Mouse (Mus musculus): ENCODE measurements around the gene Wnt7b.

Wnt7b gene

DNA sequence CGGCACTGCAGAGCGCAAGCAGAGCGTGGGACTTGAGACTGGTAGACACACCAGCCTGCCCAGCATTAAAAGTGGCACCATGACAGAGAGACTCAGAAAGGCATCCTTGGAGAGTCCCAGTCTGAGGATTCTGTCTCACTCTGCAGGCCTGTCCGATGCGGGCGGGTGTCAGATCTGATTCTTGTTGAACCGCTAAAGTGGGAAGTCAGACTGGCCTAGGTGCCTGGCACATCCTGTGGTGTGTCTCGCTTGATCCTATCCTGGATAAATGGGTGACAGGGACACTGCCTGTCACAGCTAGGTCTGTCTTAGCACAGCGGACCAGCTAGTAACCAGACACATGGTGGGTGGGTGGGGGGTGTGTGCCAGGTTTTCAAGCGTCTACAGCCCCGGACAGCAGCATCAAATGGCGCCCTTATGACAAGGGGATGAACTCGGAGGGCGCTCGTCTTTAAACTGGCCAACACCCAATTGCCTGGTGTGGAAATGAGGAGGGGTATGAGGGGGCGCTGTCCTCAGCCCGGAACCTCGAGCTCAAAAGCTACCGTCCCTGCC is at the start of gene Wnt7b:
Gene Wnt7b, minus strand, starts transcription at position 118 of the 555 bp plus-strand sequence.
- DNase-seq (ENCODE audit: low spot score): no peak

DNA sequence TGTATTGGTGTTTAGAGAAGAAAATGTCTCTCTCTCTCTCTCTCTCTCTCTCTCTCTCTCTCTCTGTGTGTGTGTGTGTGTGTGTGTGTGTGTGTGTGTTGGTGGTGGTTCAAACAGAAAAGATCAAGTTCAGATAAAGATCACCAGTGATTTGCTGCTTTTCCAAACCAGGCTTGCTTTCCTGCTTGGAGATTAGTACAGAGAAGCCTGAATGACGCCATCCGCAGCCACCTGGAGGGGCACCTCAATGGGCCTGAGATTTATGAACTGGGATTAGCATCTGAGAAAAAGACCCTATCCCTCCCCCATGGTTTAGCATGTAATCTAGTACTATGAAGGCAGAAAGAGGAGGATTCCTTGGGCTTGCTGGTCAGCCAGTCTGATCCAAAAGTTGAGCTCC is 49.3 kb upstream of the Wnt7b start:
- no peak for DNase-seq (ENCODE audit: low spot score)

DNA sequence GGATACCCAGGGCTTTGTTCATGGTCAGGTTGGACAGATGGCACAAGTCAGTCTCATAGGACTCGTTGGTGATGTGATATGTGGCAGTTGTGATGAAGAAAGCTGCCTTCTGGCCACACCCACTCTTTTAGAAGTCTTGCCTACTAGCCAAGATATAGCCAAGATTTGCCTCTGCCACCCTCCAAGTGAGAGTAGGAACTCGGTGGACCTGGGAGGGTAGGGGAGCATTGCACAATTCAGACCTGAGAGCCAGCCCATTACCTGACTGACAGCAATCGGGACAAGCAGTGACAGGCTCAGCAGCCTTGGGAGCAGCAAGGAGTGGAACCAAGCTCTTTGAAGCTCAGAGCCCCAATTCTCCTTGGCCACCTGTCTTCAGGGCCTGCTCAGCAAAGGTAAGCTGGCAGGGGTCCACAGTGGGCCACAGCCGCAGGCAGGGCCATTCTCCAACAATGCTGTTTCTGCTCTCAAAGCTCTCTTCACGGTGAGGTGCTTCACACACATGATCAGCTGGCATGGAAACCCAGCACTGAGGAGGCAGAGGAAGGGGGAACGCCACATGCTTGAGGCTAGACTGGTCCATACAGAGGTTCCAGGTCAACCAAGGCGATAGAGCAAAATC is 47.8 kb upstream of the Wnt7b start:
- peak; percentile 71 for DNase-seq (ENCODE audit: low spot score)

DNA sequence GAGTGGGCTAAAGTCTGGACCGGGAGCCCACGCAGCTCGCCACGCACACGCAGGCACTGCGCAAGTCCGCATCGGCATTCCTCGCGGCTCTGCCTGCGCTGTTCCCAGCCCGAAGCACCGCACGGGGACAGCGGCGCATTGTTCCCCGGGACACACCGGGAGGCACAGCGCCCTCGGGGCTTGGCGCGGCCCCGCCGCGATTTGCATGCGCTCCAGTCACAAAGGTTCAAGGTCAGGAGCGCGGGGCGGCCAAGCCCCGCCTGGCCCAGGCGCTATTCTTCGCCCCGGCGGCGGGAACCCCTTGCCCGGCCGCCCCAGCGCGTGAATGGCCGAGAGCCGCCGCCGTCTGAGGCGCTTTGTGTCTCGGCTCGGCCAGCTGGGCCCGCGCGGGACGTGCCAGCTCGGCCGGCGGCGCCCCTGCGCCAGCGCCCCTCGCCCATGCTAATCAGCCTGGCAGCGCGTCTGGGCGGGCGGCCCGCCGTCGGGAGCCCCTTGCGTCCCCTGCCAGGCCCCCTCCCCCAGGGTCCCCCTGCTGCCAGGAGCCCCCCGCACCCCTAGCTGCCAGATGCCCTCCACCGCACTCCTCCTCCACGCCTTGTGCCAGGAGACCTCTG is 43.5 kb upstream of the Wnt7b start:
- peak; percentile 58 for DNase-seq (ENCODE audit: low spot score)

DNA sequence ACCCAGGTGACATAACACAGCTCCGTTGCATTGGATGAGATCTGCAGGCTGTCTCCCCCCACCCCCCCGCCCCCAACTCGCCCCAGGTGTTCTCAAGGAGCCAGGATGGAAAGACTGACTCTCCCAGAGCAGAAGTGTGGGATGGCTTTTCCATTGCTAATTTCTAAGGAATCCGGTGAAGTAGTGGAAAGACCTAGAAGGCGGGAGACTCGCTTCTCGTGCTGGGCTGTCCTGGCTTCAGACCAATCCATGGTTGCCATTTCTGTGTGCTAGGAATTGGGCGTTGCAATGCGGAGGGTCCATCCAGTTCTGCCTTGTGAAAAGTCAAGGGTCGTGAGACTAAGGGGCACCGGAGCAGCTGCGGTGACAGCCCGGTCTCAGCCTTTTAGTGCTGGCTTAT is 39.9 kb upstream of the Wnt7b start:
- no peak for DNase-seq (ENCODE audit: low spot score)

DNA sequence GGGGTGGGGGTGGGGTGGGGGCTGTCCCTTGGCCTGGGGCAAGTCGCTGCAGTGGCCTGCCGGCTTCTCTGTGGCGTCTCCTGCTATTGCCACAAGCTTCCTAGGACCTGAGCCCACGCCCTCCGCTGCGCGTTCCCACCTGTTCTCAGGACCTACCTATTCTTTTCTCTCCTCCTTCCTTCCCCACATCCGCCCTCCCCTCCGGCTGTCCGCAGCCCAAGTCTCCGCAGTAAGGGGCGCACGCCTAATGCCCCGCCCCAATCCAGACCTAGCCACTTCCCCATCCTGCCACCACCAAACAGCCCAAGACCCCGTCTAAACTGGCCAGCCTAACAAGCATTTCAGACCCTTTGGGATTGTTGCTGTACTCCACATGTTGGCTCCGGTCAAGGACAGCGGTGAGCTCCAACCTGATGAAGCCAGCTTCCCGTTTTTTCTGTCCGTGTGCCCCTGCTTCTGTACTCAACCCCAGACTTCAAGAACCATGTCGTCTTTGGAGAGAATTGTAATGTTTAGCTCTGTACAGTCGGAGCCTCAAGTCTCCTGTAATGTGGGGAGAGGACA is 33.3 kb upstream of the Wnt7b start:
- no peak for DNase-seq (ENCODE audit: low spot score)

DNA sequence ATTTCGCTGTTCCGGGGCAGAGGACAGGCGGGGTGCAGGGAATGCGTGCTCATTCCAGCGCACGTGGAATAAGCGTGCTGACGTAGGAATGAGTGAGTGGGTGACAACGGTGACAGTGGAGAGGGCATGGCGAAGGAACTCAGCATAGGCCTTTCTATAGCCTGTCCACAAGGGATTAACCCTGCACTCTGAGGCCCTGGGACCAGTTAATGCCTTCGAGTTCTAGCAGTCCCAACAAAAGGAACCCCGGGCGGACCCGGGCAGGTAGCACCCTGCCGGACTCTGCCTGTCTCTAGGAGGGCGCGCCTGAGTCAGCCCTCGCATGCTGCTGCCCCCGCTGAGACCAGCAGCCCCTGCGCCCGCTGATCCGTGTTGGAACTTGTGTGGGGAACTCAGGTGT is 32.8 kb upstream of the Wnt7b start:
- peak; percentile 83 for DNase-seq (ENCODE audit: low spot score)

DNA sequence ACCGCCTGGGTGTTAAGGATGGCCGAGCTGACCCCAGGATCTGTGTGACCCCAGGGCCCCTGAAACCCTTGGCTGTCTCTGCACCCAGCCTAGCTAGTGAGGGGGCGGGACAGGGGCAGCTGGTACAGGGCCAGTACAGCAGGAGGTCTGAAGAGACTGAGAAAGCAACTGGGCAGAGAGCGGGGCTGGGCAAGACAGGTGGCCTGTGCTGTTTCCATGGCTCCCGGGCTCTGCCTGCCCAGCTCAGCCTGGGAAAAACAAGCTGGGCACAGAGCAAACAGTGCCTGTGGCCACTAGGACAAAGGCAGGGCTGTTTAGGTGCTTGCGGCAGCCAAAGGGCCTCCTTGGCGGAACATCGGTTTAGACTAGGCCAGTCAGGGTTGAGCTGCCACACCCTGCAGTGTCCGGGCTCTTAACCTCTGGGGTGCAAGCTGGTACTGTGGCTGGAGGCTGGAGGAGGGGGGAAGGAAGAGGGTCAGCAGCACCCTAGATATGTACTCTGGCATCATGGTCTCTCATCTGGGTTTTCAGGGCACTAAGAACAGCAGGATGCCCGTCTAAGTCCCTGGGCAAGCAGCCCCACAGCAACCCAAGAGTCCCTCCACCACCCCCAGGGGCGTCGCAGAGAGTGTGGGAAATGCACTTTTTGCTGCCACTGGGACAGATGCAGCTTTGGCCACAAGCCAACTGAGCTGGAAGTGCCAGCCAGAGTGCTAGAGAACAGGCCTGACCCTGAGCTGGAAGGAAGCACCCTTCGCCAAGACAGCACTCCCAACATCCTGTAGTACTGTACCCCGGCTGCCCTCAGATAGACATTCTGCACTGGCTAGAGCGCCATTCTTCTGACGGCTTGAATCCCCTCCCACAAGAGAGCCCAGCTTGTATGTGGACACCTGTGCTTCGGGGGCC is 31.3 kb upstream of the Wnt7b start:
- DNase-seq (ENCODE audit: low spot score): peak; percentile 71

DNA sequence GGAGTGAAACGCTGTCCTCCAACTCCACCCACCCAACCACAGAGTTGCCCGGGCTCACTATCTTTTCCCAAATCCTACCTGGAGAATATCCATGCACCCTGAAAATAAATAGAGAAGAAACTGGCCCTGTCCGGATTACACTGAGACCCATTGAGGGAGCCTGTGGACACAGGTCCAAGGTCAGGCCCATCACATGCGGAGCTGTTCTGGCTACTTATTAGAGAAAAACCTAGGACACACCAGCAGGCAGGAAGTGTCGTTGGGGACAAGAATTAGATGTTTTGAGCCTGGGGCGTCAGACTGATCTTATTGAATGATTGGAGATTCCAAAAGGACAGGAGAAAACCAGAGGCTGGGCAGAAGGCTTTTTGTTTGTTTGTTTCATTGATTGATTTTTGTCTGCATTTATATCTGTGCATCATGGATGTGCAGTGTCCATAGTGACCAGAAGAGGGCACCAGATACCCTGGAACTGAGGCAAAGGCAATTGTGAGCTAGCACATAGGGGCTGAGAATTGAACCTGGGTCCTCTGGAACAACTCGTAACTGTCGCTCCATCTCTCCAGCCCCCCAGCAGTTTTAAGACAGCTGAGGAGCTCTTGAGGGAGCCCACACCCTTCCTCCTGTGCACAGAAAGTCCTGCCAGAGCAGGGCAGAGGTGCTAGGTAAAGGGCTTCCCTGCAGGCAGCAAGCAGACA is 30.5 kb upstream of the Wnt7b start:
- DNase-seq (ENCODE audit: low spot score): peak; percentile 60

DNA sequence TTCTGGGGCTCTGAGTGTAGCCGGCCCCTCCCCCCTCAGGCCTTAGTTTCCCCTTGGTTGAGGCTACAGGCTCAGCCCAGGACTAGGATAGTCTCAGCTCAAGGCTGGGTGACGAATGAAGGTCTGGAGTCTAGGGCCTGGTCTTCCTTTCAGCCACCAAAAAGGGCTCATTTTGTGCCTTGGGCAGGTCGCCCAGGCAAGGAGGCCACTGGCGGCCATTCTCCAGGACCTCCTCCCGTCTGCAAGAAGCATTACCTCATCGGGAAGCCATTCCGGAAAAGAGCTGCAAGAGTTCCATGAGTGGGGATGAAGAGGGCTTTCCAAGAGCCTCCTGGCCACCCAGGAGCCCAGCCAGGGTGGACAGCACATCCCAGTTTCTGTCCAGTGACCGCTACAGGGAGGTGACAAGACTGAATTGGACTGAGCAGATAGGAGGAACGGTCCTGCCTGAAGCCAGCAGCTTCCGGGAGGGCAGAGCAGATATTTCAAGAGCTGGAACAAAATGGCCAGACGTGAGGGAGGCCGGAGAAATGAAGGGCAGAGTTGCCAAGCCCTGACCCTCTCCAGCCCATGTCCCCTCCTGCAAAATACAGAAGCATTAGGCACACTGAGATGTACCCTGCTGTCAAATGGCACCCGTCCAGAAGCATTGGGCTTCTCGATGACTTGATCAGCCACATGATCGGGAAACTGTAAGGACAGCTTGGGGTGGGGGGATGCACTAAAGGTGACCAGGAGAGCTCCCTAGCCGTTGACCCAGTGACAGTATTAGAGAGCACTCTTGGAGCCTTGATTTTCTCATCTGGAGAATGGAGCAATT is 29.6 kb upstream of the Wnt7b start:
- peak; percentile 66 for DNase-seq (ENCODE audit: low spot score)

DNA sequence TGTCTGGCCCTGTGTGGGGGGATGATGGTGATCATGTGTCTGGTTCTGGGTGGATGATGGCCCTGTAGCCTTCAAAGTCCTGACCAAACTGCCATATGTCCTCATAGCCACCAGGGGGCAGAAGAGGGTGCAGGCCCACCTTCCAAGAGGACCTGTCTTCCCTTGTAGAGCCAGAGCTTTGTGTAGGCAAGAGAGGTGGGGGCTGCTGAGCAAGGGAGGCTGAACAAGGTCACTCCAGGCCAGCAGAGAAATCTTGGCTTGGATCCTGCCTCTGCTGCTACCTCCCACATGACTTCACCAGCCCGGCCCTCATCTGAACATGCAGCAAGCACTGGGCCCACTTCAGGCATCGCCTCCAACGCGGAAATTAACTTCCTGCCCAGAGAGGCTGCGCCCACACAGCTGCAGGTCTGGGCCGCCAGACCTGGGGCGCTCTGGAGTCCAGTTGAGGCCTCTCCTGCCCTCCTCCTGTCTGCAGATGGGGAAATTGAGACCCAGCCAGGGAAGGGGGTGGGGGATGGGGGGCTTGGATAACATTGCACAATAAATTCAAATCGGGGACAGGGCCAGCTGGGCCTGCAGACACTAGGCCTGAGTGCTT is 28.4 kb upstream of the Wnt7b start:
- DNase-seq (ENCODE audit: low spot score): peak; percentile 90

DNA sequence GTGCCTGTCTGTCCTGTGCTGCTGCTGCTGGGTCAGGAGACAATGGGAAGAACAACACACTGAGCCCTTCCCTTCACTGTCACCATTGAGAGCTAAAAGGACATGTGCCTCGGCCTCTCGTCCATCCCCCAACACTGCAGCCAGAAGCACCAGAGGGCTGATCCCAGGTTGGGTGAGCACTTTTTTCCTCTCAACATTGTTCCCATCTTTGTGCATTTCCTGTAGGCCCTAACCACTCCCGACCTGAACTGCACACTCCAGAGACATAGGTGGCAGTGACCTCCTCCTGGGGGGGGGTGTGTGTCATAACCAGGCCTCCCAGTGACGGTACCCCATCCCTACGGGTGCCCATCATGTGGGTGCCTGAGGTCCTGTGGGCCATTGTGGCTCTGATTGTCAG is 27.8 kb upstream of the Wnt7b start:
- no peak for DNase-seq (ENCODE audit: low spot score)

DNA sequence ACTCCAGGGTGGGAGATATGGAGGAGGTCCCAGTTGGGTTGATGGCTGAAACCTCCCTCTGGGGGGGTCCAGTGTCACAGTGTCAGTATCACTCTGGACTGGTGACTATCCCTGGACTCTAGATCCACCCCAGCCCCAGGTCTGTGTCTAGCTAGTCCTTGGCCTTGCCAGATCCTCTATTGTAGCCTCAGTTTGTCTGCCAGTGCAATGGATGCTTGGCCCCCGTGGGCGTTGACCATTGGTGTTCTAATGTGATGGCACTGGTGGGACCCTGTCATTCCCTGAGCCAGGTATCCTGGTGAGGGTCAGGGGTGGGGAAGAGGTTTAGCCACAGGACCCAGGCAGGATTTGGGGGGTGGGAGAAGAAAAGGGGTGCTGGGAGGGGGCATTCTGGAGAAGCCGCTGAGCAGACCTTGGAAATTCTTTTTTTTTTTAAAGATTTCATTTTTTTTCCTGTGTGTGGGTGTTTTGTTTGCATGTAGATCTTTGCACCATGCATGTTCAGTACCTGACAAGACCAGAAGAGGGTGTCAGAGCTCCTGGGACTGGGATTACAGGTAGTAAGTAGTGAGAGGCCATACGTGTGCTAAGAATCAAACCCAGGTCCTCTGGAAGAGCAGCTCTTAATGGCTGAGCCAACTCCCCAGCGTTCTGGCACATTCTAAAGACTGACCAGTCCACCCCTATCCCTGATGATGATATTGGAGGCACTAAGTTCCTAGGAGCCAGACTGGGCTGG is 27.2 kb upstream of the Wnt7b start:
- DNase-seq (ENCODE audit: low spot score): no peak

DNA sequence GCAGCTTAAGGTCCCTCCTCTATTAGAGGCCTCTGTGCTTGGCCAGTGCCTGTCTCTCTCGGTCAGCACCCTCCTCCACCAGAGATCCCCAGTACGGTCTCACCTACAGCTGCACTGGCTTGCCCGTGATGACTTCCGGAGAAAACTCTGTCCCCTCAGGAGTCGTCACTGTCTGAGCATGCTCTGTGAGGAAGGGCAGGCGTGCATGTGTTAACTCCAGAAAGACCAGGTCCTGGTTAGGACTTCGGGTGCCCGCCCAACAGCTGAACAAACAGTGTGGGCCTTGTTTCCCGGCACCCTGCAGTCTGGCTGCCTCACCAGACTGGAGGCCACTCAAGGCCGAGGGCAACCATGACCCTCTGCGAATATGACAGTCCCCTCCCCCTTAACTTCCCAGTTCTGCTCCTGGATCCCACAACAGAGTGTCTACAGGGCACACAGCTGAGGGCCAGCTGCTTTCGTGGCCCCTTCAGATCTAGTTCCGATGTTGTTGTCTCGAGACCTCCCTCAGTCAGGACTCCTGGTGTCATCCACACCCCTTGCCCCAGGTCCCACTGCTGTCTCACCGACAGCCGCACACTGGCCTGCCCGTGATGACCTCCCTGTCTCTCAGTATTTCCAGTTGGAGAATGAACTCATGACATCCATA is 23.8 kb upstream of the Wnt7b start:
- no peak for DNase-seq (ENCODE audit: low spot score)

DNA sequence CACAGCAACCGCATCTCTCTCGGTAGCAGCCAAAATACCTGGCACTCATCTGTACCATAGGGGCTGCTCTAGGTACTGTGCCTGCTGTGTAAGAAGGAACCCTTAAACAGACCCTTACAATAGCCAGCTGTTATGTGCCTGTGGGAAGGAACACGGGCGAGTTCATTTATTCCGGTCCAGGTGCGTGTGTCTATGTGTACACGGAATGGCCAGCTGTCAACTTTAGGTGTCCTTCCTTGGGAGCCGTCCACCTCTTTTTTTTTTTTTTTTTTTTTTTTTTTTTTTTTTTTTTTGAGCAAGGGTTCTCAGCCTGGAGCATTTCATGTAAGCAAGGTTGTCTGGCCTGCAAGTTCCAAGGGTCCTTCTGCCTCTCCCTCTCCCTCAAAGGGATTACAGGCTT is 22.7 kb upstream of the Wnt7b start:
- DNase-seq (ENCODE audit: low spot score): no peak

DNA sequence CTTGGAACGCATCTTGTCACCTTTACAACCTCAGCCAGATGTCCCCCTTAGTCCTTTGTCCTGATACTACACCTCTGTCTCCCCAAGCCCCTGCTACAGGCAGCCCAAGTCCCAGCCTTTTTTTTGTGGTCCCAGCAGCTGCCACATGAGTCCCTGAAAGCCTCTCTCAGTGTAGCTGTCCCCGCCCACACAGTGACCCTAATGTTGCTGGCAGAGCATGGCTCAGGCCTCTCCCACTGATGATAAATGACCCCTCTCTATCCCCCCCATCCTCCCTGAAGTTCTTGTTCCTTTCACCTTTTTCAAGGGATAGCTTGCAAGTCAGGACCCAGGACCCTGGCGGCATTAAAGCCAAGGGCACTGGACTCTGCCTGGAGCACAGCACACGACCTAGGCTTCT is 22.2 kb upstream of the Wnt7b start:
- no peak for DNase-seq (ENCODE audit: low spot score)

DNA sequence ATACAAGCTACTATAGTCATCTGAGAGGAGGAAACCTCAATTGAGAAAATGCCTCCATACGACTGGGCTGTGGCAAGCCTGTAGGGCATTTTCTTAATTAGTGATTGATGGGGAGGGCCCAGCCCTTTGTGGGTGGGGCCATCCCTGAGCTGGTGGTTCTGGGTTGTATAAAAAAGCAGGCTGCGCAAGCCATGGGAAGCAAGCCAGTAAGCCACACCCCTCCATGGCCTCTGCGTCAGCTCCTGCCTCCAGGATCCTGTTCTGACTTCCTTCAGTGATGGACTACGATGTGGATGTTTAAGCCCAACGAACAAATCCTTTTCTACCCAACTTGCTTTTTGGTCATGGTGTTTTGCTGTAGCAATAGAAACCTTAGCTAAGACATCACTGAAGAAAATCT is 21.1 kb upstream of the Wnt7b start:
- DNase-seq (ENCODE audit: low spot score): peak; percentile 69

DNA sequence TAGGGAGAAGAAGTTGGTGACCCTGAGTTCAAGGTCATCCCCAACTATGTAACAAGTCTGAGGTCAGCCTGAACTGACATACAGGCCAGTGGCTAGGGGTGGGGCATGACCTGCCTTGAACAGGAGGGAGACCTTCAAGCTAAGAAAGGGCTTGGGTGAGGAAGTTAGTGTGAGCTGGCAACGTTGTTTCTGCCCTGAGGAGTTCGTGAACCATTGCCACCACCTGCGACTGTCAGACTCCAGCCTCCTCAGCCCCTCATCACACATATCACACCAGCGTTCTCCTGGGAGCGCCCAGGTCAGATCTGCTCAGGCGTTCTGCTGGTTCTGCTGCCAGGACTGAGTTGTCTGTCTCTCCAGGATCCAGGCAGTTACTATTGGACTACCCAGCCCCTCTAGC is 20.5 kb upstream of the Wnt7b start:
- no peak for DNase-seq (ENCODE audit: low spot score)

DNA sequence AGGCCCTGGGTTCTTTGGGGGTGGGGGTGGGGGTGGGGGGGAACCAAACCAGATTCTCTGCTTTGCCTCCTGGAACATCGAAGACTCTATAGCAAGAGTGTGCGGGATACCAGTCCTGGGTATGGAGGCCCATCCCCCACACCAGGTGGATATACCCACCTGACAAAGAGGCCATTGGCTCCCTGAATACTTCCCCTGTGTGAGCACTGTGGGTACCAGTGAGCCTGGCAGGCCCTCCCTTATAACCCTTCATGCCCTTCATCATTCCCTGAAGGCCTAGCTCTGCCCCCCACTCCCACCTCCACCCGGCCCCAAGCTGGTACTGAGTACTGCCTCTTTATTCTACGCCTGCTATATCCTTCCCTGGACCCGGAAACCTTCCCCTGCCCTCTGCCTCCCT is 19.7 kb upstream of the Wnt7b start:
- DNase-seq (ENCODE audit: low spot score): no peak

Measured in urinary bladder, postnatal 14 days (tissue).